Mouse (Mus musculus): ENCODE data around the gene Slc16a8.

Slc16a8 gene

GRCm38 (mm10) chr15:79270317-79271123 is 16.0 kb upstream of the Slc16a8 start:
- in situ Hi-C loops (cut with MboI; ENCODE audit: low pct_unique_long_range_greater_than_20kb in 1 of 2, low sequenced_read_pairs in 2 of 2, unreplicated experiment in 1 of 2): no loop called here

GRCm38 (mm10) chr15:79268521-79268920 is 14.0 kb upstream of the Slc16a8 start:
- in situ Hi-C loops (cut with MboI; ENCODE audit: low pct_unique_long_range_greater_than_20kb in 1 of 2, low sequenced_read_pairs in 2 of 2, unreplicated experiment in 1 of 2): no loop called here

- in situ Hi-C loops (cut with MboI; ENCODE audit: low pct_unique_long_range_greater_than_20kb in 1 of 2, low sequenced_read_pairs in 2 of 2, unreplicated experiment in 1 of 2): no loop called here
These were observed 10.8 kb upstream of the Slc16a8 start for GRCm38 (mm10) chr15:79265384-79265783.

GRCm38 (mm10) chr15:79263726-79264125 is 9.2 kb upstream of the Slc16a8 start:
- in situ Hi-C loops (cut with MboI; ENCODE audit: low pct_unique_long_range_greater_than_20kb in 1 of 2, low sequenced_read_pairs in 2 of 2, unreplicated experiment in 1 of 2): no loop called here

GRCm38 (mm10) chr15:79262786-79263309 is 8.3 kb upstream of the Slc16a8 start:
- in situ Hi-C loops (cut with MboI; ENCODE audit: low pct_unique_long_range_greater_than_20kb in 1 of 2, low sequenced_read_pairs in 2 of 2, unreplicated experiment in 1 of 2): no loop called here

GRCm38 (mm10) chr15:79262375-79262774 is 7.8 kb upstream of the Slc16a8 start:
- in situ Hi-C loops (cut with MboI; ENCODE audit: low pct_unique_long_range_greater_than_20kb in 1 of 2, low sequenced_read_pairs in 2 of 2, unreplicated experiment in 1 of 2): no loop called here

- in situ Hi-C loops (cut with MboI; ENCODE audit: low pct_unique_long_range_greater_than_20kb in 1 of 2, low sequenced_read_pairs in 2 of 2, unreplicated experiment in 1 of 2): no loop called here
These were observed 7.2 kb upstream of the Slc16a8 start for GRCm38 (mm10) chr15:79261757-79262156.

- in situ Hi-C loops (cut with MboI; ENCODE audit: low pct_unique_long_range_greater_than_20kb in 1 of 2, low sequenced_read_pairs in 2 of 2, unreplicated experiment in 1 of 2): no loop called here
These were observed 6.6 kb upstream of the Slc16a8 start for GRCm38 (mm10) chr15:79261095-79261725.

GRCm38 (mm10) chr15:79258521-79258920 is 4.0 kb upstream of the Slc16a8 start:
- in situ Hi-C loops (cut with MboI; ENCODE audit: low pct_unique_long_range_greater_than_20kb in 1 of 2, low sequenced_read_pairs in 2 of 2, unreplicated experiment in 1 of 2): no loop called here

GRCm38 (mm10) chr15:79252580-79252979 is 2.0 kb downstream of the Slc16a8 start:
- in situ Hi-C loops (cut with MboI; ENCODE audit: low pct_unique_long_range_greater_than_20kb in 1 of 2, low sequenced_read_pairs in 2 of 2, unreplicated experiment in 1 of 2): no loop called here

GRCm38 (mm10) chr15:79251781-79252491 is 2.6 kb downstream of the Slc16a8 start:
- in situ Hi-C loops (cut with MboI; ENCODE audit: low pct_unique_long_range_greater_than_20kb in 1 of 2, low sequenced_read_pairs in 2 of 2, unreplicated experiment in 1 of 2): no loop called here

GRCm38 (mm10) chr15:79251168-79251567 is 3.4 kb downstream of the Slc16a8 start:
- in situ Hi-C loops (cut with MboI; ENCODE audit: low pct_unique_long_range_greater_than_20kb in 1 of 2, low sequenced_read_pairs in 2 of 2, unreplicated experiment in 1 of 2): no loop called here

- in situ Hi-C loops (cut with MboI; ENCODE audit: low pct_unique_long_range_greater_than_20kb in 1 of 2, low sequenced_read_pairs in 2 of 2, unreplicated experiment in 1 of 2): no loop called here
These were observed 4.3 kb downstream of the Slc16a8 start for GRCm38 (mm10) chr15:79250236-79250635.

- in situ Hi-C loops (cut with MboI; ENCODE audit: low pct_unique_long_range_greater_than_20kb in 1 of 2, low sequenced_read_pairs in 2 of 2, unreplicated experiment in 1 of 2): loop anchor here in 1 of 2 experiments (25.0 kb wide), 1 partner anchor 392 kb away; no protein-coding TSS in a partner anchor
These were observed 9.2 kb downstream of the Slc16a8 start for GRCm38 (mm10) chr15:79245321-79245720.

GRCm38 (mm10) chr15:79244071-79244893 is 10.3 kb downstream of the Slc16a8 start:
- in situ Hi-C loops (cut with MboI; ENCODE audit: low pct_unique_long_range_greater_than_20kb in 1 of 2, low sequenced_read_pairs in 2 of 2, unreplicated experiment in 1 of 2): loop anchor here in 1 of 2 experiments (25.0 kb wide), 1 partner anchor 393 kb away; no protein-coding TSS in a partner anchor

- in situ Hi-C loops (cut with MboI; ENCODE audit: low pct_unique_long_range_greater_than_20kb in 1 of 2, low sequenced_read_pairs in 2 of 2, unreplicated experiment in 1 of 2): loop anchor here in 1 of 2 experiments (25.0 kb wide), 1 partner anchor 394 kb away; no protein-coding TSS in a partner anchor
These were observed 11.1 kb downstream of the Slc16a8 start for GRCm38 (mm10) chr15:79243234-79244042.

GRCm38 (mm10) chr15:79242574-79243233 is 11.9 kb downstream of the Slc16a8 start:
- in situ Hi-C loops (cut with MboI; ENCODE audit: low pct_unique_long_range_greater_than_20kb in 1 of 2, low sequenced_read_pairs in 2 of 2, unreplicated experiment in 1 of 2): loop anchor here in 1 of 2 experiments (25.0 kb wide), 1 partner anchor 395 kb away; no protein-coding TSS in a partner anchor

Measured in mouse embryonic stem cell (cell line).